Mouse (Mus musculus) stomach, postnatal 0 days (tissue): ENCODE data around the gene Epm2aip1. TPM values are rescaled to one million over a fixed set of nuclear protein-coding genes. Genes with fewer than 3 reads are reported as not detected.

Experiments
- ATAC-seq: fragments of 200-750 bp; cut with Nextera tagmentation; 2 replicates; pipeline ENCODE4 v1.8.0; 2017; ENCODE audit not compliant: low FRiP score, low TSS enrichment
- DNase-seq: peaks from one replicate; pipeline ENCODE4 v3.0.0-alpha.2; 2016; ENCODE audit warnings: low spot score
- H3K27ac ChIP-seq: fragments of 300-500 bp; sonication (generic); replicated peaks from 2 replicates; pipeline ENCODE4 v1.5.1; 2014; ENCODE audit warnings: mild to moderate bottlenecking, control low read depth
- H3K27me3 ChIP-seq: fragments of 300-500 bp; sonication (generic); 2 replicates; pipeline ENCODE4 v1.6.1; 2014; ENCODE audit warnings: low read length; ENCODE audit not compliant: control insufficient read depth, insufficient read depth
- H3K36me3 ChIP-seq: fragments of 300-500 bp; sonication (generic); 2 replicates; pipeline ENCODE4 v1.6.1; 2014; ENCODE audit warnings: low read length, mixed read lengths; ENCODE audit not compliant: control insufficient read depth, insufficient read depth
- H3K4me1 ChIP-seq: fragments of 300-500 bp; sonication (generic); replicated peaks from 2 replicates; pipeline ENCODE4 v1.6.1; 2014; ENCODE audit warnings: antibody characterized with exemption; ENCODE audit not compliant: control insufficient read depth, insufficient read depth
- H3K4me2 ChIP-seq: fragments of 300-500 bp; sonication (generic); replicated peaks from 2 replicates; pipeline ENCODE4 v1.6.1; 2014; ENCODE audit warnings: low read depth, mild to moderate bottlenecking, control low read depth, moderate library complexity
- H3K4me3 ChIP-seq: fragments of 300-500 bp; sonication (generic); 2 replicates; pipeline ENCODE4 v1.5.1; 2014; ENCODE audit warnings: low read depth, low read length, control low read depth
- H3K9ac ChIP-seq: fragments of 300-500 bp; sonication (generic); 2 replicates; pipeline ENCODE4 v1.6.1; 2014; ENCODE audit warnings: mild to moderate bottlenecking, low read length, control low read depth, mixed read lengths
- H3K9me3 ChIP-seq: fragments of 300-500 bp; sonication (generic); 2 replicates; pipeline ENCODE4 v1.6.1; 2016; ENCODE audit warnings: low read length; ENCODE audit not compliant: control insufficient read depth
- CTCF ChIP-seq: IDR thresholded peaks from 2 replicates; pipeline ENCODE4 v1.5.1; 2016; ENCODE audit warnings: antibody characterized with exemption, low read depth, mild to moderate bottlenecking, moderate library complexity
- EP300 ChIP-seq: optimal IDR thresholded peaks from 2 replicates; pipeline ENCODE3; 2016; ENCODE audit warnings: antibody characterized with exemption
- WGBS: fragments of 180-500 bp; shearing (Covaris S2); extraction: QIAGEN DNeasy Blood & Tissue Kit; methylation state at CpG from one replicate; pipeline ENCODE4 v1.1.7; 2014; 5-methylcytosine and 5-hydroxymethylcytosine counted together
- polyA plus RNA-seq: library from polyadenylated mRNA; unstranded; fragments of >200 nt; fragmentation: Nextera tagmentation; extraction: Ambion mirVana; gene quantifications from 2 replicates; pipeline ENCODE4 v1.2.1, GENCODE M21; 2015

Gene Epm2aip1
- 7.7 and 8.0 TPM in 2 replicates for polyA plus RNA-seq

DNA sequence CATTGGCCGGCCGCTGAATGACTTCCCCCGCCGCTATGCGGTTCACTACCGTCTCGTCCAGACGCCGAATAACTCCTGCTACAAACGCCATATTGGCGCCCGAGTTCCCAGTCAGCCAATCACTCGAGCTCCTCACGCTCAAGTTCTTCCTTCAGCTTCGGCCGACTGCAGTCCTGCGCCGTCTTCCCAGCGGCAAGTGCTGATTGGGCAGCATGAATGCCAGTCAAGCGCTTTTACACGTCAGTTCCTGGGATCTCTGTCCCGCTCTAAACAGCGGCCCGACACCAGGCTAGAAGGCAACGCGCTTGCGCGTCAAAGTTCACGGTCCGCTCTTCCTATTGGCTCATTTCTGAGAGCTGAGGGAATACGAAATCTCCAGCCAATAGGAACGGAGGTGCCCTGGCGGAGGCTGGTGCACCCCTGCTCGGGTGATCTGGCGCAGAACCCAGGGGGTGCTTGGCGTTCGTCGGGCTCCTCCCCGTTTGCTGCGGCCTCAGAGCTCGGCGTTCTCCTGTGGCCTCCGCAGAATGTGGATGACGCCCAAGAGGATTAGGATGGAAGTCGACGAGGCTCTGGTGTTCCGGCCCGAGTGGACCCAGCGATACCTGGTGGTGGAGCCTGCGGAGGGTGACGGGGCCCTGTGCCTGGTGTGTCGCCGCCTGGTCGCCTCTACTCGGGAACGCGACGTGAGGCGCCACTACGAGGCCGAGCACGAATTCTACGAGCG, at the start of gene Epm2aip1, which contains the start of gene Mlh1:
Gene Epm2aip1, plus strand, starts transcription at position 496 of the 727 bp plus-strand sequence.
Gene Mlh1, minus strand, starts transcription at position 358 of the 727 bp plus-strand sequence.
- peak within 1 kb of the TSS; percentile 97 for H3K27ac ChIP-seq
- TF ChIP-seq CTCF (peak; percentile 20; the same call in 1 of the 2 replicates), EP300 (no peak)
- H3K4me3 ChIP-seq, result peak within 1 kb of the TSS; percentile 82
- H3K9me3 ChIP-seq, result no peaks in the 10 kb centered on the region
- peak within 1 kb of the TSS; percentile 92 for H3K9ac ChIP-seq
- no peaks in the 10 kb centered on the region for H3K27me3 ChIP-seq
- H3K36me3 ChIP-seq, result no peaks in the 10 kb centered on the region; the same call in 1 of the 2 replicates
- peaks cover 8% of the 10 kb centered on the region; the same call in 1 of the 2 replicates for H3K4me1 ChIP-seq
- ATAC-seq (peak; percentile 99), DNase-seq (peak; percentile 99)
- peak within 1 kb of the TSS; percentile 69 for H3K4me2 ChIP-seq
- under 1% methylated on average over 64 of the region's 64 CpGs for WGBS

GRCm38 (mm10) chr9:111223406-111223805, 48.3 kb upstream of the Epm2aip1 start:
- DNase-seq, result no peak
- WGBS, result 91% methylated on average over 5 of the region's 5 CpGs
- no peak overlapping the region for H3K9ac ChIP-seq
- no peak overlapping the region for H3K4me3 ChIP-seq
- no peak for TF ChIP-seq EP300
- TF ChIP-seq CTCF, result no peak
- no peak overlapping the region for H3K4me2 ChIP-seq
- H3K9me3 ChIP-seq, result no peaks in the 10 kb centered on the region
- H3K4me1 ChIP-seq, result no peaks in the 10 kb centered on the region
- H3K27ac ChIP-seq, result no peak overlapping the region
- no peaks in the 10 kb centered on the region for H3K27me3 ChIP-seq
- no peak for ATAC-seq
- peaks cover 28% of the 10 kb centered on the region for H3K36me3 ChIP-seq

GRCm38 (mm10) chr9:111228446-111228845, 43.3 kb upstream of the Epm2aip1 start:
- no peak overlapping the region for H3K4me3 ChIP-seq
- no peaks in the 10 kb centered on the region for H3K4me1 ChIP-seq
- TF ChIP-seq CTCF (no peak), EP300 (no peak)
- H3K4me2 ChIP-seq, result no peak overlapping the region
- DNase-seq (no peak), ATAC-seq (no peak)
- H3K27me3 ChIP-seq, result no peaks in the 10 kb centered on the region
- no peak overlapping the region for H3K27ac ChIP-seq
- H3K36me3 ChIP-seq, result peaks cover 35% of the 10 kb centered on the region
- H3K9ac ChIP-seq, result no peak overlapping the region
- H3K9me3 ChIP-seq, result no peaks in the 10 kb centered on the region
- WGBS, result 75% methylated on average over 5 of the region's 5 CpGs

DNA sequence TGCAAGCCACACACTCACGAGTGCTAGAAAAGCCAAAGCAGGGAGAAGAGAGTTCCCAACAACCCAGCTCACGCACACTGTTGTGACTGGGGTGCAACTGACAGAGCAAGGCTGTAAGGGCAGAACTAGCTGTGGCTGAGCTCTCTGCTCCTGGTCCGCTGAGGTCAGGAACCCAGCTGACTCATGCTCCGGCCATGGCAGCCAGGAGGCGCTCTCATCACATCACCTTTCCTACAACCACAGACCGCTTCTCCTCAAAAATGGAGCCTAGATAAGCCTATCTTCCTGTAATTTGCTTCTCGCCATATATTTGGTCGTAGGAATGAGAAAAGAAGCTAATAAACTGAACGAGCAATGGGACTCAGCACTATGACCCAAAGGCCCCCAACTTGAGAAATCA, 37.0 kb upstream of the Epm2aip1 start:
- 86% methylated on average over 9 of the region's 9 CpGs for WGBS
- H3K9ac ChIP-seq, result no peak overlapping the region
- no peak overlapping the region for H3K27ac ChIP-seq
- no peak overlapping the region for H3K4me2 ChIP-seq
- H3K36me3 ChIP-seq, result peaks cover 31% of the 10 kb centered on the region
- no peak for ATAC-seq
- no peaks in the 10 kb centered on the region for H3K4me1 ChIP-seq
- no peaks in the 10 kb centered on the region for H3K27me3 ChIP-seq
- H3K9me3 ChIP-seq, result no peaks in the 10 kb centered on the region
- DNase-seq, result no peak
- no peak overlapping the region for H3K4me3 ChIP-seq
- peak; percentile 49 for TF ChIP-seq CTCF
- no peak for TF ChIP-seq EP300

GRCm38 (mm10) chr9:111237726-111238125, 34.0 kb upstream of the Epm2aip1 start:
- H3K27ac ChIP-seq, result no peak overlapping the region
- DNase-seq, result no peak
- H3K27me3 ChIP-seq, result no peaks in the 10 kb centered on the region
- no peak overlapping the region for H3K4me2 ChIP-seq
- H3K4me1 ChIP-seq, result no peaks in the 10 kb centered on the region
- H3K9ac ChIP-seq, result no peak overlapping the region
- H3K9me3 ChIP-seq, result no peaks in the 10 kb centered on the region
- TF ChIP-seq CTCF, result no peak
- H3K4me3 ChIP-seq, result no peak overlapping the region
- peaks cover 29% of the 10 kb centered on the region for H3K36me3 ChIP-seq
- no peak for ATAC-seq

DNA sequence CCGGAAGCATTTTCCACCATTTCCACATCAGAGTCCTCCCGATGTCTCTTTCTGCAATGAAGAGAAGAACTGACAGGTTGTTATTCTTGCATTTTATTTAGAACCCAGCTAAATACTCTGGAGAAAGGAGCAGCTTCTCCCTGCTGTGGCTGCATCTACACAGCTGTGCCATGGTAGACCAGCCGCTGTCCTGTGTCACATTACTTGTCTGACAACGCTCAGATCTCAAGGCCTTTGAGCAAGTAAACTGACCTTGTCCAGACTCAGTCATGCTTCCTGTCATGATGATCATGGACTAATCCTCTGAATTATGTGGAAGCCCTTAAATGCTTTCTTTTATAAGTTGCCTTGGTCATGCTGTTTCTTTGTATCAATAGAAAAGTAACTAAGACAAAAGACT, 31.9 kb upstream of the Epm2aip1 start:
- H3K4me3 ChIP-seq, result no peak overlapping the region
- H3K27ac ChIP-seq, result no peak overlapping the region
- no peak for ATAC-seq
- H3K4me2 ChIP-seq, result no peak overlapping the region
- H3K4me1 ChIP-seq, result no peaks in the 10 kb centered on the region
- 98% methylated on average over 4 of the region's 4 CpGs for WGBS
- H3K9ac ChIP-seq, result no peak overlapping the region
- H3K27me3 ChIP-seq, result no peaks in the 10 kb centered on the region
- TF ChIP-seq CTCF, result no peak
- TF ChIP-seq EP300, result no peak
- peaks cover 24% of the 10 kb centered on the region for H3K36me3 ChIP-seq
- no peaks in the 10 kb centered on the region for H3K9me3 ChIP-seq
- no peak for DNase-seq
